Mouse (Mus musculus) spleen, adult 12 weeks (tissue): ENCODE data around the gene Dpm3.
"Not testable (repeated sequence)": the region's sequence is repeated elsewhere in the genome, so short reads cannot be mapped to it uniquely, and the experiment has no call there.

Experiments used
- DNase-seq: peaks from one replicate; pipeline ENCODE4 v3.0.0; 2022; ENCODE audit warnings: low spot score

Dpm3 gene

GRCm38 (mm10) chr3:89259076-89259475, at the start of gene Dpm3:
Gene Dpm3, plus strand, starts transcription at chr3:89259358.
- no peak for DNase-seq

GRCm38 (mm10) chr3:89209731-89210130, 49.4 kb upstream of the Dpm3 start:
- DNase-seq, result no peak

- DNase-seq, result no peak
Observed at GRCm38 (mm10) chr3:89210162-89210561, 49.0 kb upstream of the Dpm3 start.

GRCm38 (mm10) chr3:89210731-89211130, 48.4 kb upstream of the Dpm3 start:
- no peak for DNase-seq

GRCm38 (mm10) chr3:89213803-89214530, 45.2 kb upstream of the Dpm3 start:
- DNase-seq, result peak; percentile 81

- no peak for DNase-seq
Observed at GRCm38 (mm10) chr3:89214681-89215411, 44.3 kb upstream of the Dpm3 start, which contains the start of gene Thbs3. Gene Thbs3, plus strand, starts transcription at chr3:89215180.

- DNase-seq, result peak; percentile 73
Observed at GRCm38 (mm10) chr3:89215853-89216252, 43.3 kb upstream of the Dpm3 start.

GRCm38 (mm10) chr3:89216407-89216806, 42.8 kb upstream of the Dpm3 start:
- not testable (repeated sequence) for DNase-seq

- DNase-seq, result no peak
Observed at GRCm38 (mm10) chr3:89218271-89218670, 40.9 kb upstream of the Dpm3 start.

- no peak for DNase-seq
Observed at GRCm38 (mm10) chr3:89219546-89219945, 39.6 kb upstream of the Dpm3 start.

GRCm38 (mm10) chr3:89221167-89221566, 38.0 kb upstream of the Dpm3 start:
- DNase-seq, result no peak

GRCm38 (mm10) chr3:89224796-89225195, 34.4 kb upstream of the Dpm3 start:
- no peak for DNase-seq

- DNase-seq, result no peak
Observed at GRCm38 (mm10) chr3:89225321-89225815, 33.8 kb upstream of the Dpm3 start.

GRCm38 (mm10) chr3:89225918-89226317, 33.2 kb upstream of the Dpm3 start:
- no peak for DNase-seq

GRCm38 (mm10) chr3:89226361-89226760, 32.8 kb upstream of the Dpm3 start:
- no peak for DNase-seq

- DNase-seq, result no peak
Observed at GRCm38 (mm10) chr3:89226900-89227299, 32.3 kb upstream of the Dpm3 start, which contains the start of gene Mtx1. Gene Mtx1, minus strand, starts transcription at chr3:89227088.

- no peak for DNase-seq
Observed at GRCm38 (mm10) chr3:89227307-89228179, 31.6 kb upstream of the Dpm3 start.

GRCm38 (mm10) chr3:89228180-89228549, 31.0 kb upstream of the Dpm3 start:
- peak; percentile 71 for DNase-seq

GRCm38 (mm10) chr3:89228836-89229235, 30.3 kb upstream of the Dpm3 start, which contains the start of gene Muc1:
Gene Muc1, plus strand, starts transcription at chr3:89229057.
- DNase-seq, result no peak

- DNase-seq, result no peak
Observed at GRCm38 (mm10) chr3:89229276-89229675, 29.9 kb upstream of the Dpm3 start.

GRCm38 (mm10) chr3:89230561-89230960, 28.6 kb upstream of the Dpm3 start:
- DNase-seq, result no peak

GRCm38 (mm10) chr3:89231345-89231744, 27.8 kb upstream of the Dpm3 start:
- no peak for DNase-seq
